Mouse (Mus musculus) frontal cortex, postnatal 14 days (tissue): Measurements from ENCODE around the gene Olfr1118.
"Not testable (repeated sequence)": the region's sequence is repeated elsewhere in the genome, so short reads cannot be mapped to it uniquely, and the experiment has no call there.

ENCODE experiments used
- DNase-seq, 2 experiments: peaks; one replicate each; pipeline ENCODE4 v3.0.0; 2022; ENCODE audit warnings: low spot score in 2 of 2

Gene Olfr1118

DNA sequence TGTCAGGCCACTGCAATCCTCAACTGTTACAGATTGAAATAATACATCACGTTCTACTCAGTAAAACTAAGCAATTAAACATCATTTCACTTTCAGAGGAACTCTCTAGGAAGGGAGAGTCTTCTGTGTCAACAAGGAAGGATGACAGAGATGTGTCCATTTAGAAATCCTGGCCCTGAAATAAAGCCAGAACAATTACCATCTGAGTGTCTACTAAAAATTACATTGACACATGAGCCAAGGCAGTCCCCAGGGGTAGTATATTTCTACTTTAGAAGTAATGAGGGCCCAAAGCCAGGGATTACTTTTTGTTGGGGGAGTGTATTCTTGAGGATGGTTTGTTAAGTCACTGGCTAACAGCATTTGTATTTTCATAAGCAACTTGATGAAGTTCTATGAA lies at the start of gene Olfr1118:
Gene Olfr1118 (plus strand): TSS at position 301 of the 400 bp plus-strand sequence.
- no peak for DNase-seq

DNA sequence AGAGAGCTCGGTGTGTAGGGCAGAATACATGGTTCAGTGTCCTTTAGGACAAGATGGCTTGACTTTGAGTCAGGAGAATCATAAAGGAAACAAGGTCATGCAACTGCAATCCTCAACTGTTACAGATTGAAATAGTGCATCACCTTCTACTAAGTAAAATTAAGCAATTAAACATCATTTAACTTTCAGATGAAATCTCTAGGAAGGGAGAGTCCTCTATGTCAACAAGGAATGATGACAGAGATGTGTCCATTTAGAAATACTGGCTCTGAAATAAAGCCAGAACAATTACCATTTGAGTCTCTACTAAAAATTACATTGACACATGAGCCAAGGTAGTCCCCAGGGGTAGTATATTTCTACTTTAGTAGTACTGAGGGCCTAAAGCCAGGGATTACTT lies 40.1 kb upstream of the Olfr1118 start, which contains the start of gene Olfr1116:
Gene Olfr1116 (plus strand): TSS at position 301 of the 400 bp plus-strand sequence.
- no peak for DNase-seq

- not testable (repeated sequence) for DNase-seq
These were observed 13.4 kb upstream of the Olfr1118 start for GRCm38 (mm10) chr2:87293977-87294376.

- no peak for DNase-seq
These were observed 47.1 kb downstream of the Olfr1118 start, which contains the start of gene Olfr1120 for GRCm38 (mm10) chr2:87354515-87354914. Gene Olfr1120 (plus strand): TSS chr2:87354815.

DNA sequence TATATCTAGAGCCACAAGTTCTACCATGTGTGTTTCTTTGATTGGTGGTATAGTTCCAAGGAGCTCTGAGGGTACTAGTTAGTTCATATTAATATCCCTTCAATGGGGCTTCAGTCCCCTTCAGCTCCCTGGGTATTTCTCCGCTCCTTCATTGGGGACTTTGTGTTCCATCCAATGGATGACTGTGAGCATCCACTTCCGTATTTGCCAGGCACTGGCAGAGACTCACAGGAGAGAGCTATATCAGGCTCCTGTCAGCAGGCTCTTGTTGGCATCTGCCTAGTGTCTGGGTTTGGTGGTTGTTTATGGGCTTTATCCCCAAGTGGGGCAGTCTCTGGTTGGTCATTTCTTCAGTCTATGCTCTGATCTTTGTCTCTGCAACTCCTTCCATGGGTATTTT lies 52.7 kb downstream of the Olfr1118 start:
- not testable (repeated sequence) for DNase-seq
